Mouse (Mus musculus) kidney, embryonic 14.5 days (tissue): ENCODE measurements around the gene Hspa1a. TPM values are rescaled to one million over a fixed set of nuclear protein-coding genes. Genes with fewer than 3 reads are reported as not detected.
"Not testable (repeated sequence)": the region's sequence is repeated elsewhere in the genome, so short reads cannot be mapped to it uniquely, and the experiment has no call there.

ENCODE experiments used
- ATAC-seq: fragments of 200-750 bp; cut with Nextera tagmentation; 2 replicates; pipeline ENCODE4 v1.8.0; 2017; ENCODE audit warnings: moderate number of reproducible peaks, mild to moderate bottlenecking, moderate TSS enrichment, moderate library complexity; ENCODE audit not compliant: low FRiP score, low TSS enrichment
- H3K27ac ChIP-seq: fragments of 300-500 bp; sonication (generic); 2 replicates; pipeline ENCODE4 v1.5.1; 2014; ENCODE audit warnings: low read depth, mild to moderate bottlenecking, low read length, moderate library complexity, mixed read lengths
- H3K27me3 ChIP-seq: fragments of 300-500 bp; sonication (generic); 2 replicates; pipeline ENCODE4 v1.6.1; 2014; ENCODE audit warnings: mild to moderate bottlenecking, low read length; ENCODE audit not compliant: control insufficient read depth, insufficient read depth
- H3K36me3 ChIP-seq: fragments of 300-500 bp; sonication (generic); 2 replicates; pipeline ENCODE4 v1.6.1; 2014; ENCODE audit warnings: low read length, mixed read lengths; ENCODE audit not compliant: control insufficient read depth, insufficient read depth
- H3K4me1 ChIP-seq: fragments of 300-500 bp; sonication (generic); 2 replicates; pipeline ENCODE4 v1.6.1; 2014; ENCODE audit warnings: low read length, mixed read lengths; ENCODE audit not compliant: control insufficient read depth, insufficient read depth
- H3K4me2 ChIP-seq: fragments of 300-500 bp; sonication (generic); replicated peaks from 2 replicates; pipeline ENCODE4 v1.6.1; 2014; ENCODE audit warnings: low read depth, mild to moderate bottlenecking, low read length
- H3K4me3 ChIP-seq: fragments of 300-500 bp; sonication (generic); 2 replicates; pipeline ENCODE4 v1.5.1; 2014; ENCODE audit warnings: mild to moderate bottlenecking, low read length
- H3K9ac ChIP-seq: fragments of 300-500 bp; sonication (generic); 2 replicates; pipeline ENCODE4 v1.6.1; 2014; ENCODE audit warnings: low read depth, mild to moderate bottlenecking, low read length, moderate library complexity
- H3K9me3 ChIP-seq: fragments of 300-500 bp; sonication (generic); 2 replicates; pipeline ENCODE4 v1.6.1; 2016; ENCODE audit warnings: low read length; ENCODE audit not compliant: control insufficient read depth
- WGBS: fragments of 180-500 bp; shearing (Covaris S2); extraction: QIAGEN DNeasy Blood & Tissue Kit; methylation state at CpG from one replicate; pipeline ENCODE4 v1.1.7; 2014; 5-methylcytosine and 5-hydroxymethylcytosine counted together
- polyA plus RNA-seq: library from polyadenylated mRNA; unstranded; fragments of >200 nt; fragmentation: Nextera tagmentation; extraction: Ambion mirVana; gene quantifications from 2 replicates; pipeline ENCODE4 v1.2.1, GENCODE M21; 2014

Hspa1a gene
- polyA plus RNA-seq, 1 experiment from 2014 or later = 4.3 TPM

- H3K4me1 ChIP-seq = 0 out of 2 replicates have a peak, but pooled peaks cover 11% of the 10 kb centered on the region
- no peak overlapping the region for H3K4me2 ChIP-seq
- no peak overlapping the region for H3K9ac ChIP-seq
- H3K27me3 ChIP-seq = no peaks in the 10 kb centered on the region
- no peak for ATAC-seq
- WGBS = 86% methylated on average over 4 of the region's 4 CpGs
- no peak overlapping the region for H3K4me3 ChIP-seq
- no peaks in the 10 kb centered on the region for H3K9me3 ChIP-seq
- H3K27ac ChIP-seq = no peak overlapping the region
- H3K36me3 ChIP-seq = peaks cover 17% of the 10 kb centered on the region
Measured at GRCm38 (mm10) chr17:34954831-34955230, 17.1 kb downstream of the Hspa1a start.

- H3K4me1 ChIP-seq = 0 out of 2 replicates have a peak, but pooled peaks cover 11% of the 10 kb centered on the region
- no peaks in the 10 kb centered on the region for H3K27me3 ChIP-seq
- no peak for ATAC-seq
- no peaks in the 10 kb centered on the region for H3K9me3 ChIP-seq
- H3K4me3 ChIP-seq = no peak overlapping the region
- WGBS = 95% methylated on average over 4 of the region's 4 CpGs
- no peak overlapping the region for H3K27ac ChIP-seq
- no peak overlapping the region for H3K4me2 ChIP-seq
- no peak overlapping the region for H3K9ac ChIP-seq
- peaks cover 22% of the 10 kb centered on the region for H3K36me3 ChIP-seq
Measured at GRCm38 (mm10) chr17:34953904-34954303, 18.1 kb downstream of the Hspa1a start.

GRCm38 (mm10) chr17:34953258-34953657, 18.7 kb downstream of the Hspa1a start:
- Histone ChIP-seq H3K4me3 (no peak overlapping the region), H3K4me1 (0 out of 2 replicates have a peak, but pooled peaks cover 11% of the 10 kb centered on the region), H3K27ac (no peak overlapping the region), H3K27me3 (no peaks in the 10 kb centered on the region), H3K36me3 (peaks cover 22% of the 10 kb centered on the region), H3K4me2 (no peak overlapping the region), H3K9me3 (no peaks in the 10 kb centered on the region), H3K9ac (no peak overlapping the region)
- ATAC-seq = no peak
- 93% methylated on average over 3 of the region's 3 CpGs for WGBS

GRCm38 (mm10) chr17:34952378-34953040, 19.4 kb downstream of the Hspa1a start:
- H3K27ac ChIP-seq = peak overlapping the region; percentile 96
- peaks cover 22% of the 10 kb centered on the region for H3K36me3 ChIP-seq
- peak overlapping the region; percentile 99 for H3K9ac ChIP-seq
- no peaks in the 10 kb centered on the region for H3K9me3 ChIP-seq
- peak; percentile 79 for ATAC-seq
- 1% methylated on average over 23 of the region's 23 CpGs for WGBS
- peak overlapping the region; percentile 84 for H3K4me2 ChIP-seq
- peak overlapping the region; percentile 97 for H3K4me3 ChIP-seq
- H3K4me1 ChIP-seq = 0 out of 2 replicates have a peak, but pooled peaks cover 11% of the 10 kb centered on the region
- no peaks in the 10 kb centered on the region for H3K27me3 ChIP-seq

GRCm38 (mm10) chr17:34951636-34952377, 20.1 kb downstream of the Hspa1a start:
- WGBS = under 1% methylated on average over 29 of the region's 29 CpGs
- no peak for ATAC-seq
- Histone ChIP-seq H3K27ac (peak overlapping the region; percentile 96), H3K4me2 (peak overlapping the region; percentile 84), H3K4me1 (0 out of 2 replicates have a peak, but pooled peaks cover 11% of the 10 kb centered on the region), H3K27me3 (no peaks in the 10 kb centered on the region), H3K4me3 (peak overlapping the region; percentile 97), H3K9ac (peak overlapping the region; percentile 99), H3K9me3 (no peaks in the 10 kb centered on the region), H3K36me3 (peaks cover 22% of the 10 kb centered on the region)

GRCm38 (mm10) chr17:34950514-34951455, 21.2 kb downstream of the Hspa1a start:
- Histone ChIP-seq H3K36me3 (peaks cover 22% of the 10 kb centered on the region), H3K4me1 (0 out of 2 replicates have a peak, but pooled peaks cover 11% of the 10 kb centered on the region), H3K9ac (peak overlapping the region; percentile 99), H3K27ac (peak overlapping the region; percentile 96), H3K9me3 (no peaks in the 10 kb centered on the region), H3K27me3 (no peaks in the 10 kb centered on the region), H3K4me2 (peak overlapping the region; percentile 84), H3K4me3 (peak overlapping the region; percentile 97)
- no peak for ATAC-seq
- 17% methylated on average over 10 of the region's 10 CpGs for WGBS

- H3K27me3 ChIP-seq = no peaks in the 10 kb centered on the region
- H3K4me2 ChIP-seq = no peak overlapping the region
- H3K9me3 ChIP-seq = no peaks in the 10 kb centered on the region
- 0 out of 2 replicates have a peak, but pooled peaks cover 11% of the 10 kb centered on the region for H3K4me1 ChIP-seq
- H3K36me3 ChIP-seq = peaks cover 22% of the 10 kb centered on the region
- H3K9ac ChIP-seq = no peak overlapping the region; the same call in 1 of the 2 replicates
- no peak; the same call in 1 of the 2 replicates for ATAC-seq
- H3K27ac ChIP-seq = peak overlapping the region; percentile 96
- H3K4me3 ChIP-seq = no peak overlapping the region
- 44% methylated on average over 4 of the region's 4 CpGs for WGBS
Measured at GRCm38 (mm10) chr17:34949553-34949969, 22.4 kb downstream of the Hspa1a start.

- 60% methylated on average over 9 of the region's 9 CpGs for WGBS
- H3K9me3 ChIP-seq, ATAC-seq, H3K4me2 ChIP-seq, H3K27me3 ChIP-seq, H3K4me3 ChIP-seq, H3K9ac ChIP-seq: not testable (repeated sequence)
- Histone ChIP-seq H3K36me3 (peaks cover 22% of the 10 kb centered on the region), H3K27ac (peak overlapping the region; percentile 96), H3K4me1 (0 out of 2 replicates have a peak, but pooled peaks cover 11% of the 10 kb centered on the region)
Measured at GRCm38 (mm10) chr17:34948721-34949552, 23.0 kb downstream of the Hspa1a start.
